Comparison of ENCODE assay signal across 15 mouse cellular contexts in the genomic region with DNA sequence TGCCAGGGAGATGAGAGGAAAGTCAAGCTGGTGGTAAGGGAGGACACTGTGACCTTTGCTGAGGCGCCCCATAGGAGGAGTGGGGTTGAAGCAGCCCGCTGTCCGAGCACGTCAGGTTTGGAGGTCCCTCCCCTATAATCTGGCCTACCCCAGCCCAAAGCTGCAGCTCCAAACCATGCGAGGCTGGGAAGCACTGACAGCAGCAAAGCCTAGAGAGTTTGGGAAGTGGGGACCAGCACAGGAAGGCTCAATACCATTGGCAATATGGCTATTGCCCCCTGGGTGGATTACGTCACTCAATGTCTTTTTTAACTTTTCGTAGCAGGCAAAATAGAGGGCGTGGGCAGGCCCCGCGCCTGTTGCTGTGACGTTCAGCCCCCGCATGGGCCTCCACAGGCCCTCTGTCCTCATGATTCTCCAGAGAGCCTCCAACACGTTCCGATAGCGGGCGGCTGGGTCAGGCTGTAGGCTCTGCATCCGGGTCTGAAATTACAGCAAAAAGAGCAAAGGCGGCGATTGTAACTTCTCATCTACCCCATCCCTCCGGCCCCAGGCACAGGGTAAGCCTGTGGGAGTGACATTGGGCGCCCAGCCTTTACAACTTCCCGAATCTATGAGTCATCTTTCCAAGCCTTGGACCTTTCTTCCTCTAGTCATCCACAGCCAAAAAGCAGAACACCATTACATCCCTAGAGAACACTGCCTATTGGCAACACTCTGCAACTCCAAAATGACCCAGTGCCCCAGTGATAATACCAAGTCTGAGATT. TPM values are rescaled to one million over a fixed set of nuclear protein-coding genes. Genes with fewer than 3 reads are reported as not detected.
DNase-seq lines count a peak whose midpoint lies in the region; ATAC-seq and TF ChIP-seq lines count a peak whose summit lies in the region.
"Had no signal": no experiment of that assay in that cellular context is flagged by ENCODE, and none has a peak within 500 bp of the region (broad histone marks: within the 10 kb centered on the region; RNA-seq: fewer than 3 reads in every experiment).

No protein-coding gene starts in this region.

- H3K9ac ChIP-seq in heart, embryonic 12.5 days, result no peak overlapping the region
- H3K9ac ChIP-seq: forebrain, embryonic 15.5 days; hindbrain, embryonic 12.5 days; neural tube, embryonic 12.5 days had no signal

- H3K4me3 ChIP-seq in heart, embryonic 12.5 days, result no peak overlapping the region
- H3K4me3 ChIP-seq in left cerebral cortex, adult 2 months, result no peak overlapping the region
- H3K4me3 ChIP-seq: forebrain, embryonic 15.5 days; hindbrain, embryonic 12.5 days; neural tube, embryonic 12.5 days had no signal

- H3K4me2 ChIP-seq in heart, embryonic 12.5 days, result no peak overlapping the region
- H3K4me2 ChIP-seq: forebrain, embryonic 15.5 days; hindbrain, embryonic 12.5 days; neural tube, embryonic 12.5 days had no signal

- peaks cover 21% of the 10 kb centered on the region for H3K36me3 ChIP-seq in heart, embryonic 12.5 days

- WGBS in heart, embryonic 12.5 days, result 86% methylated on average over 22 of the region's 22 CpGs

- TF ChIP-seq CTCF in left cerebral cortex, adult 2 months (IDR thresholded peaks at IDR 0.05), result no peak

- no peaks in the 10 kb centered on the region for H3K9me3 ChIP-seq in heart, embryonic 12.5 days (replicated peaks)
- H3K9me3 ChIP-seq: forebrain, embryonic 15.5 days; hindbrain, embryonic 12.5 days; neural tube, embryonic 12.5 days had no signal

- H3K4me1 ChIP-seq in heart, embryonic 12.5 days (replicated peaks), result peaks cover 5% of the 10 kb centered on the region
- H3K4me1 ChIP-seq: forebrain, embryonic 15.5 days had no signal

- no peaks in the 10 kb centered on the region for H3K27me3 ChIP-seq in heart, embryonic 12.5 days (replicated peaks)
- H3K27me3 ChIP-seq: forebrain, embryonic 15.5 days; hindbrain, embryonic 12.5 days; neural tube, embryonic 12.5 days had no signal

- no peak for ATAC-seq in heart, embryonic 12.5 days (ENCODE audit: insufficient number of reproducible peaks, low FRiP score)
- ATAC-seq: forebrain, embryonic 15.5 days had no signal

- intact Hi-C loops in heart, postnatal 10 days (cut with DNase I), result loop anchor here (2.0 to 5.0 kb wide), 2 partner anchors 35 to 86 kb away; a partner anchor contains a TSS
- intact Hi-C loops in left cerebral cortex, adult 2 months (cut with DNase I), result no loop called here

- DNase-seq in heart, adult 11 months, result peak; percentile 98
- DNase-seq in 3T3-L1 (ENCODE audit: low read depth, low spot score), result peak; percentile 84
- peak; percentile 72 for DNase-seq in adrenal gland, postnatal 14 days
- DNase-seq in heart, postnatal 10 days, result peak; percentile 43 to 51
- no peak for DNase-seq in spleen, postnatal 10 days (ENCODE audit: low spot score in 2 of 2)
- DNase-seq in left cerebral cortex, adult 2 months (ENCODE audit: extremely low spot score in 1 of 2, low spot score in 2 of 2), result no peak
- no peak for DNase-seq in kidney, adult 11 months
- DNase-seq: cerebellum, adult 9-11 months; kidney, postnatal 36 days had no signal

- no peak overlapping the region for H3K27ac ChIP-seq in heart, embryonic 12.5 days (ENCODE audit: poor library complexity, severe bottlenecking)
- no peak overlapping the region for H3K27ac ChIP-seq in left cerebral cortex, adult 2 months
- H3K27ac ChIP-seq: forebrain, embryonic 15.5 days; hindbrain, embryonic 12.5 days; neural tube, embryonic 12.5 days had no signal

RNA-seq across cellular contexts. Expression of a gene that starts 7.8 kb away (rescaled TPM):
- polyA plus RNA-seq in heart, embryonic 12.5 days (2016; fragmentation: Nextera tagmentation; extraction: Ambion mirVana), result 11.1 and 12.6 TPM in 2 replicates
- 58.0 and 62.1 TPM in 2 replicates for total RNA-seq in adrenal gland, postnatal 14 days (2021)
- 10 to 100 TPM; 22.0 to 23.3 TPM for total RNA-seq in heart, postnatal 10 days (2021)
- total RNA-seq in left cerebral cortex, adult 2 months (2021), result 10 to 100 TPM; 43.3 to 46.3 TPM

RNA-seq across cellular contexts. Expression of a gene that starts 22.6 kb away (rescaled TPM):
- 6.6 and 8.0 TPM in 2 replicates for polyA plus RNA-seq in heart, embryonic 12.5 days (2016; fragmentation: Nextera tagmentation; extraction: Ambion mirVana)
- total RNA-seq in adrenal gland, postnatal 14 days (2021), result 16.3 and 18.5 TPM in 2 replicates
- 1 to 10 TPM; 5.4 to 5.7 TPM for total RNA-seq in heart, postnatal 10 days (2021)
- 10 to 100 TPM; 21.7 to 22.4 TPM for total RNA-seq in left cerebral cortex, adult 2 months (2021)

RNA-seq across cellular contexts. Expression of a gene that starts 54.7 kb away (rescaled TPM):
- polyA plus RNA-seq in heart, embryonic 12.5 days (2016; fragmentation: Nextera tagmentation; extraction: Ambion mirVana), result not detected in 2 replicates
- not detected in 2 replicates for total RNA-seq in adrenal gland, postnatal 14 days (2021)
- not detected for total RNA-seq in heart, postnatal 10 days (2021)
- total RNA-seq in left cerebral cortex, adult 2 months (2021), result not detected
- total RNA-seq: left cerebral cortex, postnatal 14 days had no signal
- polyA plus RNA-seq: CD4-positive, CD25-positive, alpha-beta regulatory T cell, adult 4 months; neural tube, embryonic 12.5 days had no signal

Comparison
In these comparisons a context has a peak if more than half of its experiments do, and no peak if none do; other contexts are left out.
1. DNase-seq: peak in heart, adult 11 months (single experiment), 3T3-L1 (single experiment), adrenal gland, postnatal 14 days (single experiment) and heart, postnatal 10 days (2 of 2); none in spleen, postnatal 10 days (0 of 2), left cerebral cortex, adult 2 months (0 of 2) and kidney, adult 11 months (single experiment).